ENCODE assay signal across 7 mouse cellular contexts in the genomic region with DNA sequence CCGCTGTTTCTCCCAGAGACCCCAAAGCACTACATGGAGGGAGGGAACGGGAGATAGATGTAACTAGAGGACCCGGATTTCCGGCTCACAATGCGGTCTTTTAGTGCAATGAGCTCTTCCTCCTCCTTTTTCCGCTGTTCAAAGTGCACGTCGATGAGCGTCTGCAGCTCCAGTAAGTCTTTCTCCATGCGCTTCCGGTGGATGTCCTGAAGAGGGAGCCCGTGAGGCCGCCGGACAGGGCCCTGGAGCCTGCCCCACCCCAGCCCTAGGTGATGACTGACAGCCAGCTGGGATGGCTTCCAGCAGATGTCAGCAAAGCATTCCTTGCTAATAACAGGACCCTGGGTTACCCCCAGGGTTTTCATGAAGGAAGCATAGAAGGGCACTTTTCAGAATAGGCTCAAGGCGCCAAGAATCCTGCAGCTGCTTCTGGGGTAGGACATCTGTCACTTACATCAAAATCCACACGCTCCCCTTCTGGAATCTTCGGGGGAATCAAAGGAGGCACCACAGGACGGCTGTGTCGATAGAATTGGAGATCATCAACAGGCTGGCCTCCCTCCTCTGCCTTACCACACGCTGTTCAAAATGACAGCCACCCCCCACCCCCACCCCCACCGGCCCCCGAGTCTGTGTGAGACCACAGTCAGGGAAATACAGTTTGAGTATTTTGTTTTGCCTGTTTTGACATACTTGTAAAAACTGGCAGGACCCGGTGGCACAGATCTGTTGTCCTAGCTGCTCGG. TPM values are rescaled to one million over a fixed set of nuclear protein-coding genes. Genes with fewer than 3 reads are reported as not detected.
DNase-seq lines count a peak whose midpoint lies in the region; ATAC-seq and TF ChIP-seq lines count a peak whose summit lies in the region.

No protein-coding gene starts in this region.

- 24% methylated on average over 24 of the region's 24 CpGs for WGBS in forebrain, embryonic 10.5 days
- 24% methylated on average over 24 of the region's 24 CpGs for WGBS in large intestine, adult 2 months
- 33% methylated on average over 24 of the region's 24 CpGs for WGBS in macrophage (ENCODE audit: missing documents)

- TF ChIP-seq CTCF in G1E (IDR thresholded peaks at IDR 0.05; ENCODE audit: low read depth, low read length), result peak; percentile 71

- peaks cover 21% of the 10 kb centered on the region for H3K27me3 ChIP-seq in G1E (ENCODE audit: insufficient read depth, low read length)
- peaks cover 10% of the 10 kb centered on the region for H3K27me3 ChIP-seq in forebrain, embryonic 10.5 days (ENCODE audit: poor library complexity, severe bottlenecking)

- no peak overlapping the region for H3K4me3 ChIP-seq in G1E (ENCODE audit: low read depth, low read length)
- H3K4me3 ChIP-seq in forebrain, embryonic 10.5 days, result no peak overlapping the region; the same call in 1 of the 2 replicates
- H3K4me3 ChIP-seq in macrophage (ENCODE audit: inconsistent target), result no peak overlapping the region

- 0 out of 2 replicates have a peak, but pooled peaks have one; percentile 43 for ATAC-seq in G1E (ENCODE audit: extremely low read depth, insufficient number of reproducible peaks, low FRiP score, poor library complexity, severe bottlenecking)

- H3K27ac ChIP-seq in forebrain, embryonic 10.5 days, result 0 out of 2 replicates have a peak overlapping the region, but pooled peaks have one; percentile 44
- H3K27ac ChIP-seq in macrophage, result 0 out of 2 replicates have a peak overlapping the region, but pooled peaks have one; percentile 8

- no peaks in the 10 kb centered on the region for H3K79me2 ChIP-seq in macrophage (ENCODE audit: inconsistent target)

- intact Hi-C loops in heart, postnatal 25 days (cut with DNase I), result loop anchor here (10.0 kb wide), 1 partner anchor 375 kb away; a partner anchor contains a TSS

- H3K36me3 ChIP-seq in G1E (replicated peaks), result no peaks in the 10 kb centered on the region
- H3K36me3 ChIP-seq in forebrain, embryonic 10.5 days (replicated peaks), result no peaks in the 10 kb centered on the region
- no peaks in the 10 kb centered on the region for H3K36me3 ChIP-seq in macrophage (ENCODE audit: inconsistent target)

- H3K9me3 ChIP-seq in G1E (replicated peaks), result no peaks in the 10 kb centered on the region; the same call in 1 of the 2 replicates
- H3K9me3 ChIP-seq in forebrain, embryonic 10.5 days, result peaks cover 4% of the 10 kb centered on the region; the same call in 1 of the 2 replicates

- H3K4me1 ChIP-seq in G1E (ENCODE audit: insufficient read depth, low read depth, low read length), result peaks cover 40% of the 10 kb centered on the region
- peaks cover 29% of the 10 kb centered on the region for H3K4me1 ChIP-seq in forebrain, embryonic 10.5 days

- DNase-seq in G1E (ENCODE audit: low spot score), result peak; percentile 81
- peak; percentile 40 for DNase-seq in adrenal gland, postnatal 4 days (ENCODE audit: low spot score in 2 of 2)
- peak; percentile 77 for DNase-seq in forebrain, embryonic 10.5 days (ENCODE audit: extremely low spot score, low spot score)
- DNase-seq in heart, postnatal 25 days (ENCODE audit: low spot score), result peak; percentile 71
- peak; percentile 74 for DNase-seq in large intestine, adult 2 months (ENCODE audit: low read depth, low spot score)
- DNase-seq in right cerebral cortex, postnatal 25 days, result peak; percentile 38

RNA-seq across cellular contexts. Expression of a gene that starts 6.1 kb away (rescaled TPM):
- total RNA-seq in G1E (2014; fragmentation: Nextera tagmentation) (not detected in 2 replicates), G1E (2017) (0.17 TPM in 1 of 2 replicates, not detected in the other)
- polyA plus RNA-seq in G1E (2012) (0.22 and 0.35 TPM in 2 replicates), macrophage (2018) (2.4 to 3.6 TPM (median 3.2 TPM) in 3 replicates)
- total RNA-seq in adrenal gland, postnatal 4 days (2021), result 10 to 100 TPM in 1 of 2 experiments, 1 to 10 TPM in 1; 8.1 to 21.0 TPM
- polyA plus RNA-seq in forebrain, embryonic 10.5 days (2016; fragmentation: Nextera tagmentation; extraction: Ambion mirVana), result 4.3 and 4.5 TPM in 2 replicates
- 10 to 100 TPM; 26.1 to 30.7 TPM for total RNA-seq in heart, postnatal 25 days (2021)
- polyA plus RNA-seq in large intestine, adult 2 months (2012; rRNA removed), result 0.74 and 1.7 TPM in 2 replicates
- 1 to 10 TPM in 5 of 26 experiments, under 1 TPM in 1, not detected in 20; 0.92 to 2.8 (median 1.8) TPM for total RNA-seq in macrophage (2018; cell fraction: chromatin; rRNA removed)
- 1 to 10 TPM in 21 of 26 experiments, under 1 TPM in 5; 0.63 to 2.5 (median 1.4) TPM for total RNA-seq in macrophage (2018; cell fraction: cytosol; rRNA removed)
- total RNA-seq in macrophage (2018; cell fraction: nucleus; rRNA removed), result 1 to 10 TPM in 10 of 26 experiments, under 1 TPM in 3, not detected in 13; 0.58 to 2.8 (median 1.5) TPM

RNA-seq across cellular contexts. Expression of a gene that starts 8.6 kb away (rescaled TPM):
- 91.9 and 100 TPM in 2 replicates for total RNA-seq in G1E (2014; fragmentation: Nextera tagmentation)
- 91.1 and 99.8 TPM in 2 replicates for total RNA-seq in G1E (2017)
- 135 and 173 TPM in 2 replicates for polyA plus RNA-seq in G1E (2012)
- total RNA-seq in adrenal gland, postnatal 4 days (2021), result 100 to 1,000 TPM; 106 to 112 TPM
- 34.2 and 34.8 TPM in 2 replicates for polyA plus RNA-seq in forebrain, embryonic 10.5 days (2016; fragmentation: Nextera tagmentation; extraction: Ambion mirVana)
- 10 to 100 TPM; 54.7 to 61.2 TPM for total RNA-seq in heart, postnatal 25 days (2021)
- polyA plus RNA-seq in large intestine, adult 2 months (2012; rRNA removed), result 42.8 and 51.7 TPM in 2 replicates
- 1,000 to 10,000 TPM in 4 of 26 experiments, 100 to 1,000 TPM in 22; 252 to 1,368 (median 799) TPM for total RNA-seq in macrophage (2018; cell fraction: chromatin; rRNA removed)
- total RNA-seq in macrophage (2018; cell fraction: cytosol; rRNA removed), result 100 to 1,000 TPM in 8 of 26 experiments, 10 to 100 TPM in 18; 58.8 to 146 (median 96.2) TPM
- total RNA-seq in macrophage (2018; cell fraction: nucleus; rRNA removed), result 100 to 1,000 TPM; 121 to 560 (median 335) TPM
- 102 to 126 TPM (median 108 TPM) in 3 replicates for polyA plus RNA-seq in macrophage (2018)

RNA-seq across cellular contexts. Expression of a gene that starts 14.0 kb away (rescaled TPM):
- not detected in 2 replicates for total RNA-seq in G1E (2014; fragmentation: Nextera tagmentation)
- total RNA-seq in G1E (2017), result 0.41 TPM in 1 of 2 replicates, not detected in the other
- 0.15 TPM in 1 of 2 replicates, not detected in the other for polyA plus RNA-seq in G1E (2012)
- 1 to 10 TPM; 1.0 to 1.7 TPM for total RNA-seq in adrenal gland, postnatal 4 days (2021)
- polyA plus RNA-seq in forebrain, embryonic 10.5 days (2016; fragmentation: Nextera tagmentation; extraction: Ambion mirVana), result 1.8 and 1.9 TPM in 2 replicates
- total RNA-seq in heart, postnatal 25 days (2021), result over 10,000 TPM in 1 of 2 experiments, 1,000 to 10,000 TPM in 1; 9,719 to 10,316 TPM
- 1.5 and 1.9 TPM in 2 replicates for polyA plus RNA-seq in large intestine, adult 2 months (2012; rRNA removed)
- 100 to 1,000 TPM in 9 of 26 experiments, 10 to 100 TPM in 17; 16.3 to 147 (median 47.9) TPM for total RNA-seq in macrophage (2018; cell fraction: chromatin; rRNA removed)
- 1 to 10 TPM in 8 of 26 experiments, under 1 TPM in 17, not detected in 1; 0.30 to 6.8 (median 0.89) TPM for total RNA-seq in macrophage (2018; cell fraction: cytosol; rRNA removed)
- total RNA-seq in macrophage (2018; cell fraction: nucleus; rRNA removed), result 10 to 100 TPM; 13.1 to 93.0 (median 33.9) TPM
- 0.57 to 2.9 TPM (median 2.8 TPM) in 3 replicates for polyA plus RNA-seq in macrophage (2018)

RNA-seq across cellular contexts. Expression of a gene that starts 22.2 kb away (rescaled TPM):
- total RNA-seq in G1E (2014; fragmentation: Nextera tagmentation), result not detected in 2 replicates
- not detected in 2 replicates for total RNA-seq in G1E (2017)
- not detected in 2 replicates for polyA plus RNA-seq in G1E (2012)
- total RNA-seq in adrenal gland, postnatal 4 days (2021), result 1 to 10 TPM in 1 of 2 experiments, under 1 TPM in 1; 0.95 to 1.1 TPM
- polyA plus RNA-seq in forebrain, embryonic 10.5 days (2016; fragmentation: Nextera tagmentation; extraction: Ambion mirVana), result 2.7 and 3.2 TPM in 2 replicates
- total RNA-seq in heart, postnatal 25 days (2021), result 1 to 10 TPM; 2.6 to 3.2 TPM
- 2.4 and 3.5 TPM in 2 replicates for polyA plus RNA-seq in large intestine, adult 2 months (2012; rRNA removed)
- 10 to 100 TPM in 14 of 26 experiments, 1 to 10 TPM in 12; 4.2 to 44.0 (median 14.8) TPM for total RNA-seq in macrophage (2018; cell fraction: chromatin; rRNA removed)
- total RNA-seq in macrophage (2018; cell fraction: cytosol; rRNA removed), result 10 to 100 TPM in 12 of 26 experiments, 1 to 10 TPM in 14; 2.2 to 17.1 (median 6.9) TPM
- 10 to 100 TPM in 18 of 26 experiments, 1 to 10 TPM in 8; 3.4 to 34.9 (median 12.7) TPM for total RNA-seq in macrophage (2018; cell fraction: nucleus; rRNA removed)
- polyA plus RNA-seq in macrophage (2018), result 2.2 to 5.6 TPM (median 2.3 TPM) in 3 replicates

RNA-seq across cellular contexts. Expression of a gene that starts 37.3 kb away (rescaled TPM):
- total RNA-seq in G1E (2014; fragmentation: Nextera tagmentation), result not detected in 2 replicates
- total RNA-seq in G1E (2017), result not detected in 2 replicates
- polyA plus RNA-seq in G1E (2012), result not detected in 2 replicates
- 10 to 100 TPM; 16.8 to 18.2 TPM for total RNA-seq in adrenal gland, postnatal 4 days (2021)
- polyA plus RNA-seq in forebrain, embryonic 10.5 days (2016; fragmentation: Nextera tagmentation; extraction: Ambion mirVana), result 4.9 and 6.7 TPM in 2 replicates
- total RNA-seq in heart, postnatal 25 days (2021), result 1 to 10 TPM in 1 of 2 experiments, under 1 TPM in 1; 0.94 to 1.1 TPM
- polyA plus RNA-seq in large intestine, adult 2 months (2012; rRNA removed), result 4.5 and 5.3 TPM in 2 replicates
- not detected for total RNA-seq in macrophage (2018; cell fraction: chromatin; rRNA removed)
- not detected for total RNA-seq in macrophage (2018; cell fraction: cytosol; rRNA removed)
- total RNA-seq in macrophage (2018; cell fraction: nucleus; rRNA removed), result not detected
- not detected in 3 replicates for polyA plus RNA-seq in macrophage (2018)
